Comparison of ENCODE assay signal across 17 mouse cellular contexts in genomic region chr1:162456406-162456805, GRCm38 (mm10). TPM values are rescaled to one million over a fixed set of nuclear protein-coding genes. Genes with fewer than 3 reads are reported as not detected.
DNase-seq lines count a peak whose midpoint lies in the region.
"Had no signal": no experiment of that assay in that cellular context is flagged by ENCODE, and none has a peak within 500 bp of the region (broad histone marks: within the 10 kb centered on the region; RNA-seq: fewer than 3 reads in every experiment).

No protein-coding gene starts in this region.

- DNase-seq in brain, adult 2 months (ENCODE audit: low read depth, low spot score): peak; percentile 69
- peak; percentile 28 to 36 for DNase-seq in frontal cortex, postnatal 14 days (ENCODE audit: low spot score in 2 of 2)
- DNase-seq in left cerebral cortex, postnatal 36 days (ENCODE audit: low spot score in 2 of 2): peak; percentile 29 to 49
- DNase-seq in right cerebral cortex, postnatal 25 days: peak; percentile 51
- no peak for DNase-seq in gastrocnemius, postnatal 14 days
- DNase-seq in kidney, adult 9 months: no peak
- no peak for DNase-seq in embryo, embryonic 10.5 days (ENCODE audit: low spot score)
- DNase-seq: adrenal gland, postnatal 25 days; cerebellum, postnatal 14 days; gastrocnemius, postnatal 10 days; kidney, adult 18-20 months; layer of hippocampus, adult 9-11 months; lung, postnatal 4 days; midbrain, embryonic 14.5 days; thymus, adult 18-20 months; thymus, postnatal 25 days had no signal

- intact Hi-C loops in left cerebral cortex, postnatal 36 days (cut with DNase I): no loop called here
- intact Hi-C loops in gastrocnemius, postnatal 14 days (cut with DNase I; ENCODE audit: low total_unique reads): no loop called here

RNA-seq across cellular contexts. Expression of gene Dnm3, which starts 21.4 kb away (rescaled TPM):
- 100 to 1,000 TPM in 1 of 2 experiments, 10 to 100 TPM in 1; 89.8 to 106 TPM for total RNA-seq in left cerebral cortex, postnatal 36 days (2021)
- 1 to 10 TPM; 5.0 to 6.3 TPM for total RNA-seq in gastrocnemius, postnatal 14 days (2021)
- total RNA-seq: granulocyte monocyte progenitor cell, adult 5-6 weeks had no signal

Comparison
In these comparisons a context has a peak if more than half of its experiments do, and no peak if none do; other contexts are left out.
1. DNase-seq: peak in brain, adult 2 months (single experiment), frontal cortex, postnatal 14 days (2 of 2), left cerebral cortex, postnatal 36 days (2 of 2) and right cerebral cortex, postnatal 25 days (single experiment); none in gastrocnemius, postnatal 14 days (single experiment), kidney, adult 9 months (single experiment) and embryo, embryonic 10.5 days (single experiment).
2. RNA of gene Dnm3, which starts 21.4 kb away (total RNA-seq): 89.8 to 106 TPM in left cerebral cortex, postnatal 36 days; 5.0 to 6.3 TPM in gastrocnemius, postnatal 14 days; every median in the first group is over 10 times any median in the second.